ENCODE assay signal across 8 mouse cellular contexts in the genomic region with DNA sequence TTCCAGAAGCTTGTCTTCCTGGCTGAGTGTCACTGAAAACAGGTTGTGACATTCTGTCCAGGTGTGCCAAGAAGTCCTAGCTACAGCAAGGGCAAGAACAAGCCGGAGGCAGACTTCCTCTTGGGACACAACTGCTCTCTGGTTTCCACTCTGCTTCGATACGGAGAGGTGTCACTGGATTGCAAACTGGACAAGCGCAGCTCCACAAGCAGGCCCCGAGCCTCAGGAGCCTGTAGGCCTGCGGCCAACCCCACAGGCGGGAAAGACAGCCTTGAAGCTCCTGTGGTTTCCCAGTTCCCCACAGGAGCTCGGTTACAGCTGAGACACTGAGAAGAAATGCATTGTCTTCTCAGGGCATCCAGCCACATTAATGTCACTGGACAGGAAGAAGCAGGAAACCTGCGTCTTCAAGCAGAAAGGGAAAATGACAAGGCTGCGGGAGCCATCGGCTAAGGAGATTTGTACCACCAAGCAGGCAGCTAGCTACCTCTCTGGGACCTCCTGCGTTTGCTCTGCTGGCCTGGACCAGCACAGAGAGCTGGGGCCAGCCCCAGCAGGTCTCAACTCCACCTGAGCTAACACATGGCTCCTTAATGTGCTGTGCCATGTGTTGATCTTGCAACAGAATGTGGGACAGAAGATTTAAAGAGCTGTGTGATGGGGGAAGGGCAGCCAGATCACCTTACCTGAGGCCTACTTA. TPM values are rescaled to one million over a fixed set of nuclear protein-coding genes. Genes with fewer than 3 reads are reported as not detected.
A peak's percentile ranks its signal among the peaks of the same experiment; 100 is the strongest.
DNase-seq lines count a peak whose midpoint lies in the region; ATAC-seq and TF ChIP-seq lines count a peak whose summit lies in the region.

No protein-coding gene starts in this region.

- H3K4me2 ChIP-seq in forebrain, embryonic 13.5 days = peak overlapping the region; percentile 88
- peak overlapping the region; percentile 84 for H3K4me2 ChIP-seq in intestine, embryonic 16.5 days (ENCODE audit: low read depth, low read length)
- peak overlapping the region; percentile 82 for H3K4me2 ChIP-seq in liver, postnatal 0 days (ENCODE audit: low read depth, low read length)

- TF ChIP-seq POLR2A in ES-Bruce4 (IDR thresholded peaks at IDR 0.05; ENCODE audit: insufficient read depth, low read length) = no peak
- no peak for TF ChIP-seq POLR2A in brain, embryonic 14.5 days (IDR thresholded peaks at IDR 0.05; ENCODE audit: borderline replicate concordance, extremely low read depth, insufficient read depth, insufficient read length, poor library complexity, severe bottlenecking)

- WGBS in forebrain, embryonic 13.5 days = 50% methylated on average over 12 of the region's 12 CpGs
- 22% methylated on average over 12 of the region's 12 CpGs for WGBS in intestine, embryonic 16.5 days
- 43% methylated on average over 12 of the region's 12 CpGs for WGBS in liver, postnatal 0 days (ENCODE audit: insufficient replicate concordance)

- H3K9me3 ChIP-seq in ES-Bruce4 (replicated peaks; ENCODE audit: control insufficient read depth, insufficient read depth, low read length, poor library complexity, severe bottlenecking) = no peaks in the 10 kb centered on the region
- no peaks in the 10 kb centered on the region for H3K9me3 ChIP-seq in forebrain, embryonic 13.5 days (replicated peaks)
- H3K9me3 ChIP-seq in intestine, embryonic 16.5 days (ENCODE audit: control insufficient read depth, low read length) = no peaks in the 10 kb centered on the region
- no peaks in the 10 kb centered on the region for H3K9me3 ChIP-seq in liver, postnatal 0 days (ENCODE audit: low read length)

- H3K36me3 ChIP-seq in ES-Bruce4 (ENCODE audit: control insufficient read depth, insufficient read depth, low read length, poor library complexity, severe bottlenecking) = no peaks in the 10 kb centered on the region
- H3K36me3 ChIP-seq in forebrain, embryonic 13.5 days (ENCODE audit: poor library complexity, severe bottlenecking) = no peaks in the 10 kb centered on the region
- no peaks in the 10 kb centered on the region for H3K36me3 ChIP-seq in intestine, embryonic 16.5 days (ENCODE audit: control insufficient read depth, insufficient read depth, low read length)
- no peaks in the 10 kb centered on the region for H3K36me3 ChIP-seq in liver, postnatal 0 days (replicated peaks; ENCODE audit: insufficient read depth, low read length)

- DNase-seq in brain, embryonic 14.5 days (ENCODE audit: low read depth) = peak; percentile 40
- DNase-seq in liver, postnatal 0 days = no peak
- DNase-seq in retina, embryonic 14.5 days (ENCODE audit: low spot score) = peak; percentile 45
- DNase-seq in layer of hippocampus, postnatal 10 days (ENCODE audit: low spot score in 2 of 2) = no peak
- DNase-seq in right cerebral cortex, postnatal 10 days (ENCODE audit: low spot score in 2 of 2) = no peak

- H3K27ac ChIP-seq in ES-Bruce4 (ENCODE audit: insufficient read depth, low read length) = peak overlapping the region; percentile 2
- H3K27ac ChIP-seq in forebrain, embryonic 13.5 days = 0 out of 2 replicates have a peak overlapping the region, but pooled peaks have one; percentile 25
- peak overlapping the region; percentile 98 for H3K27ac ChIP-seq in intestine, embryonic 16.5 days (ENCODE audit: low read length)
- H3K27ac ChIP-seq in liver, postnatal 0 days (ENCODE audit: low read depth) = peak overlapping the region; percentile 84

- peak overlapping the region; percentile 92; the same call in 1 of the 2 replicates for H3K9ac ChIP-seq in ES-Bruce4 (ENCODE audit: low read depth, poor library complexity, severe bottlenecking)
- H3K9ac ChIP-seq in forebrain, embryonic 13.5 days = peak overlapping the region; percentile 86
- H3K9ac ChIP-seq in intestine, embryonic 16.5 days (ENCODE audit: low read depth, low read length) = peak overlapping the region; percentile 90
- H3K9ac ChIP-seq in liver, postnatal 0 days (replicated peaks) = peak overlapping the region; percentile 18; the same call in 1 of the 2 replicates

- ATAC-seq in forebrain, embryonic 13.5 days = no peak
- no peak for ATAC-seq in intestine, embryonic 16.5 days
- ATAC-seq in liver, postnatal 0 days = no peak

- H3K27me3 ChIP-seq in ES-Bruce4 (ENCODE audit: control insufficient read depth, insufficient read depth, low read length, poor library complexity, severe bottlenecking) = no peaks in the 10 kb centered on the region
- H3K27me3 ChIP-seq in forebrain, embryonic 13.5 days = no peaks in the 10 kb centered on the region
- no peaks in the 10 kb centered on the region for H3K27me3 ChIP-seq in intestine, embryonic 16.5 days (replicated peaks; ENCODE audit: control insufficient read depth, insufficient read depth, low read length)
- H3K27me3 ChIP-seq in liver, postnatal 0 days (ENCODE audit: insufficient read depth, low read length) = no peaks in the 10 kb centered on the region

- TF ChIP-seq CTCF in ES-Bruce4 (IDR thresholded peaks at IDR 0.05; ENCODE audit: low read depth, low read length) = no peak
- no peak for TF ChIP-seq CTCF in brain, embryonic 14.5 days (IDR thresholded peaks at IDR 0.05; ENCODE audit: borderline replicate concordance, extremely low read depth, insufficient read depth, insufficient read length)
- TF ChIP-seq CTCF in liver, postnatal 0 days (IDR thresholded peaks at IDR 0.05; ENCODE audit: low read depth) = no peak

- TF ChIP-seq EP300 in ES-Bruce4 (IDR thresholded peaks at IDR 0.05; ENCODE audit: insufficient read depth, low read depth, low read length) = no peak
- TF ChIP-seq EP300 in liver, postnatal 0 days (IDR thresholded peaks at IDR 0.05; ENCODE audit: low read depth) = no peak

- no peak overlapping the region; the same call in 1 of the 2 replicates for H3K4me3 ChIP-seq in ES-Bruce4 (ENCODE audit: low read depth, low read length)
- H3K4me3 ChIP-seq in forebrain, embryonic 13.5 days = peak overlapping the region; percentile 21
- peak overlapping the region; percentile 85 for H3K4me3 ChIP-seq in intestine, embryonic 16.5 days (ENCODE audit: low read length)
- H3K4me3 ChIP-seq in liver, postnatal 0 days (ENCODE audit: low read depth, low read length) = peak overlapping the region; percentile 91

- H3K4me1 ChIP-seq in ES-Bruce4 (ENCODE audit: control insufficient read depth, insufficient read depth, low read length) = no peaks in the 10 kb centered on the region
- H3K4me1 ChIP-seq in forebrain, embryonic 13.5 days = peaks cover 32% of the 10 kb centered on the region
- H3K4me1 ChIP-seq in intestine, embryonic 16.5 days (ENCODE audit: control insufficient read depth, insufficient read depth, low read length) = peaks cover 55% of the 10 kb centered on the region
- H3K4me1 ChIP-seq in liver, postnatal 0 days (ENCODE audit: insufficient read depth) = peaks cover 55% of the 10 kb centered on the region

RNA-seq across cellular contexts. Expression of a gene that starts 1.7 kb away (rescaled TPM):
- polyA plus RNA-seq in ES-Bruce4 (2011; ENCODE audit: insufficient read depth, insufficient read length, low read depth, missing spikeins) = 46.3 and 52.4 TPM in 2 replicates
- 17.2 and 24.4 TPM in 2 replicates for polyA plus RNA-seq in brain, embryonic 14.5 days (2012; rRNA removed)
- 24.8 and 25.9 TPM in 2 replicates for polyA plus RNA-seq in forebrain, embryonic 13.5 days (2015; fragmentation: Nextera tagmentation; extraction: Ambion mirVana)
- polyA plus RNA-seq in intestine, embryonic 16.5 days (2015; fragmentation: Nextera tagmentation; extraction: Ambion mirVana) = 16.5 and 16.7 TPM in 2 replicates
- polyA plus RNA-seq in liver, postnatal 0 days (2015; fragmentation: Nextera tagmentation; extraction: Ambion mirVana) = 10.1 and 12.6 TPM in 2 replicates
- total RNA-seq in layer of hippocampus, postnatal 10 days (2021) = 100 to 1,000 TPM; 109 to 136 TPM

Comparison
In these comparisons a context has a peak if more than half of its experiments do, and no peak if none do; other contexts are left out.
1. H3K27ac ChIP-seq: peak in every context shown above with its lines; median percentile 98 in intestine, embryonic 16.5 days; 84 in liver, postnatal 0 days; 25 in forebrain, embryonic 13.5 days; 2 in ES-Bruce4.
2. H3K9ac ChIP-seq: peak in every context shown above with its lines; median percentile 92 in ES-Bruce4; 90 in intestine, embryonic 16.5 days; 86 in forebrain, embryonic 13.5 days; 18 in liver, postnatal 0 days.
3. DNase-seq: peak in brain, embryonic 14.5 days (single experiment) and retina, embryonic 14.5 days (single experiment); none in liver, postnatal 0 days (single experiment), layer of hippocampus, postnatal 10 days (0 of 2) and right cerebral cortex, postnatal 10 days (0 of 2).
4. Peak in every context shown above with its lines, with median percentiles within 50 percentile points of each other: H3K4me2 ChIP-seq.